Mouse (Mus musculus): ENCODE data around the gene Cmip.

Cmip gene

GRCm38 (mm10) chr8:117379131-117379530, 122.3 kb downstream of the Cmip start:
- no peak for DNase-seq (ENCODE audit: low spot score)

GRCm38 (mm10) chr8:117380796-117381195, 123.9 kb downstream of the Cmip start:
- no peak for DNase-seq (ENCODE audit: low spot score)

GRCm38 (mm10) chr8:117386142-117386541, 129.3 kb downstream of the Cmip start:
- no peak for DNase-seq (ENCODE audit: low spot score)

GRCm38 (mm10) chr8:117387642-117388041, 130.8 kb downstream of the Cmip start:
- no peak for DNase-seq (ENCODE audit: low spot score)

GRCm38 (mm10) chr8:117388370-117388769, 131.5 kb downstream of the Cmip start:
- DNase-seq (ENCODE audit: low spot score), result no peak

GRCm38 (mm10) chr8:117393853-117394252, 137.0 kb downstream of the Cmip start:
- no peak for DNase-seq (ENCODE audit: low spot score)

- DNase-seq (ENCODE audit: low spot score), result no peak
Observed at GRCm38 (mm10) chr8:117395055-117395454, 138.2 kb downstream of the Cmip start.

- DNase-seq (ENCODE audit: low spot score), result no peak
Observed at GRCm38 (mm10) chr8:117396884-117397283, 140.0 kb downstream of the Cmip start.

- DNase-seq (ENCODE audit: low spot score), result no peak
Observed at GRCm38 (mm10) chr8:117397751-117398150, 140.9 kb downstream of the Cmip start.

GRCm38 (mm10) chr8:117399229-117399628, 142.4 kb downstream of the Cmip start:
- DNase-seq (ENCODE audit: low spot score), result no peak

- no peak for DNase-seq (ENCODE audit: low spot score)
Observed at GRCm38 (mm10) chr8:117400820-117401219, 144.0 kb downstream of the Cmip start.

GRCm38 (mm10) chr8:117401880-117402279, 145.0 kb downstream of the Cmip start:
- DNase-seq (ENCODE audit: low spot score), result no peak

GRCm38 (mm10) chr8:117402911-117403704, 146.2 kb downstream of the Cmip start:
- no peak for DNase-seq (ENCODE audit: low spot score)

GRCm38 (mm10) chr8:117403705-117404476, 147.0 kb downstream of the Cmip start:
- DNase-seq (ENCODE audit: low spot score), result no peak

GRCm38 (mm10) chr8:117406081-117406480, 149.2 kb downstream of the Cmip start:
- no peak for DNase-seq (ENCODE audit: low spot score)

- no peak for DNase-seq (ENCODE audit: low spot score)
Observed at GRCm38 (mm10) chr8:117408634-117409033, 151.8 kb downstream of the Cmip start.

GRCm38 (mm10) chr8:117409056-117409455, 152.2 kb downstream of the Cmip start:
- DNase-seq (ENCODE audit: low spot score), result no peak

- no peak for DNase-seq (ENCODE audit: low spot score)
Observed at GRCm38 (mm10) chr8:117410391-117410790, 153.5 kb downstream of the Cmip start.

- no peak for DNase-seq (ENCODE audit: low spot score)
Observed at GRCm38 (mm10) chr8:117410901-117411300, 154.0 kb downstream of the Cmip start.

GRCm38 (mm10) chr8:117412232-117412631, 155.4 kb downstream of the Cmip start:
- no peak for DNase-seq (ENCODE audit: low spot score)

GRCm38 (mm10) chr8:117417830-117418229, 161.0 kb downstream of the Cmip start:
- no peak for DNase-seq (ENCODE audit: low spot score)

- no peak for DNase-seq (ENCODE audit: low spot score)
Observed at GRCm38 (mm10) chr8:117420841-117421534, 164.1 kb downstream of the Cmip start.

- DNase-seq (ENCODE audit: low spot score), result no peak
Observed at GRCm38 (mm10) chr8:117421838-117422237, 165.0 kb downstream of the Cmip start.

Measured in layer of hippocampus, adult 9-10 months (tissue).